Mouse (Mus musculus): ENCODE measurements around the gene AC129217.1. TPM values are rescaled to one million over a fixed set of nuclear protein-coding genes. Genes with fewer than 3 reads are reported as not detected.
A peak's percentile ranks its signal among the peaks of the same experiment; 100 is the strongest.
"Not testable (repeated sequence)": the region's sequence is repeated elsewhere in the genome, so short reads cannot be mapped to it uniquely, and the experiment has no call there.

AC129217.1 gene
- polyA plus RNA-seq, 1 experiment from 2014 or later, result not detected

- no peaks in the 10 kb centered on the region for H3K27me3 ChIP-seq (replicated peaks; ENCODE audit: control insufficient read depth, insufficient read depth, low read length)
- no peaks in the 10 kb centered on the region for H3K9me3 ChIP-seq (ENCODE audit: control insufficient read depth, low read length)
- peak overlapping the region; percentile 94 for H3K4me3 ChIP-seq (ENCODE audit: low read length)
- WGBS, result under 1% methylated on average over 42 of the region's 48 CpGs
- peaks cover 23% of the 10 kb centered on the region for H3K36me3 ChIP-seq (ENCODE audit: control insufficient read depth, insufficient read depth, low read length)
- ATAC-seq, result peak; percentile 7; the same call in 1 of the 2 replicates
- H3K27ac ChIP-seq (ENCODE audit: low read depth, low read length), result peak overlapping the region; percentile 96
- peaks cover 44% of the 10 kb centered on the region for H3K4me1 ChIP-seq (ENCODE audit: control insufficient read depth, insufficient read depth, low read depth, low read length)
- H3K4me2 ChIP-seq (ENCODE audit: low read length), result peak overlapping the region; percentile 69
- H3K9ac ChIP-seq (ENCODE audit: low read depth, low read length), result peak overlapping the region; percentile 77
Measured at GRCm38 (mm10) chr19:8820424-8820956, 9.1 kb upstream of the AC129217.1 start.

- no peaks in the 10 kb centered on the region for H3K9me3 ChIP-seq (ENCODE audit: control insufficient read depth, low read length)
- peaks cover 41% of the 10 kb centered on the region for H3K4me1 ChIP-seq (ENCODE audit: control insufficient read depth, insufficient read depth, low read depth, low read length)
- WGBS, result 1% methylated on average over 7 of the region's 7 CpGs
- no peak for ATAC-seq
- no peaks in the 10 kb centered on the region for H3K27me3 ChIP-seq (replicated peaks; ENCODE audit: control insufficient read depth, insufficient read depth, low read length)
- H3K4me2 ChIP-seq (ENCODE audit: low read length), result peak overlapping the region; percentile 69
- H3K27ac ChIP-seq (ENCODE audit: low read depth, low read length), result no peak overlapping the region
- peak overlapping the region; percentile 77 for H3K9ac ChIP-seq (ENCODE audit: low read depth, low read length)
- peak overlapping the region; percentile 94 for H3K4me3 ChIP-seq (ENCODE audit: low read length)
- peaks cover 28% of the 10 kb centered on the region for H3K36me3 ChIP-seq (ENCODE audit: control insufficient read depth, insufficient read depth, low read length)
Measured at GRCm38 (mm10) chr19:8821146-8821545, 8.4 kb upstream of the AC129217.1 start.

- peak overlapping the region; percentile 50 for H3K9ac ChIP-seq (ENCODE audit: low read depth, low read length)
- H3K27ac ChIP-seq (ENCODE audit: low read depth, low read length), result no peak overlapping the region
- H3K4me1 ChIP-seq (ENCODE audit: control insufficient read depth, insufficient read depth, low read depth, low read length), result peaks cover 30% of the 10 kb centered on the region
- peaks cover 38% of the 10 kb centered on the region for H3K36me3 ChIP-seq (ENCODE audit: control insufficient read depth, insufficient read depth, low read length)
- H3K27me3 ChIP-seq (replicated peaks; ENCODE audit: control insufficient read depth, insufficient read depth, low read length), result no peaks in the 10 kb centered on the region
- H3K4me3 ChIP-seq (ENCODE audit: low read length), result peak overlapping the region; percentile 94
- WGBS, result 55% methylated on average over 8 of the region's 8 CpGs
- H3K4me2 ChIP-seq (ENCODE audit: low read length), result peak overlapping the region; percentile 69
- ATAC-seq, result no peak
- no peaks in the 10 kb centered on the region for H3K9me3 ChIP-seq (ENCODE audit: control insufficient read depth, low read length)
Measured at GRCm38 (mm10) chr19:8822696-8823095, 6.9 kb upstream of the AC129217.1 start.

- 78% methylated on average over 8 of the region's 8 CpGs for WGBS
- H3K27ac ChIP-seq (ENCODE audit: low read depth, low read length), result no peak overlapping the region
- no peak overlapping the region for H3K4me3 ChIP-seq (ENCODE audit: low read length)
Measured at GRCm38 (mm10) chr19:8830664-8831063, 1.1 kb downstream of the AC129217.1 start.

GRCm38 (mm10) chr19:8831262-8831661 is 1.7 kb downstream of the AC129217.1 start:
- peaks cover 55% of the 10 kb centered on the region for H3K36me3 ChIP-seq (ENCODE audit: control insufficient read depth, insufficient read depth, low read length)
- H3K4me3 ChIP-seq (ENCODE audit: low read length), result no peak overlapping the region
- H3K4me1 ChIP-seq (ENCODE audit: control insufficient read depth, insufficient read depth, low read depth, low read length), result no peaks in the 10 kb centered on the region
- H3K27ac ChIP-seq (ENCODE audit: low read depth, low read length), result no peak overlapping the region
- WGBS, result 80% methylated on average over 11 of the region's 11 CpGs
- no peaks in the 10 kb centered on the region for H3K27me3 ChIP-seq (replicated peaks; ENCODE audit: control insufficient read depth, insufficient read depth, low read length)
- ATAC-seq, result no peak
- no peaks in the 10 kb centered on the region for H3K9me3 ChIP-seq (ENCODE audit: control insufficient read depth, low read length)
- H3K9ac ChIP-seq (ENCODE audit: low read depth, low read length), result no peak overlapping the region
- H3K4me2 ChIP-seq (ENCODE audit: low read length), result no peak overlapping the region

More at GRCm38 (mm10) chr19:8830664-8831063, 1.1 kb downstream of the AC129217.1 start:
- Histone ChIP-seq H3K4me2 (ENCODE audit: low read length) (no peak overlapping the region), H3K36me3 (ENCODE audit: control insufficient read depth, insufficient read depth, low read length) (peaks cover 61% of the 10 kb centered on the region), H3K4me1 (ENCODE audit: control insufficient read depth, insufficient read depth, low read depth, low read length) (no peaks in the 10 kb centered on the region), H3K9me3 (ENCODE audit: control insufficient read depth, low read length) (no peaks in the 10 kb centered on the region), H3K27me3 (replicated peaks; ENCODE audit: control insufficient read depth, insufficient read depth, low read length) (no peaks in the 10 kb centered on the region), H3K9ac (ENCODE audit: low read depth, low read length) (no peak overlapping the region)
- no peak for ATAC-seq

GRCm38 (mm10) chr19:8832971-8833370 is 3.4 kb downstream of the AC129217.1 start:
- Histone ChIP-seq H3K9me3 (ENCODE audit: control insufficient read depth, low read length) (no peaks in the 10 kb centered on the region), H3K9ac (ENCODE audit: low read depth, low read length) (no peak overlapping the region), H3K27me3 (replicated peaks; ENCODE audit: control insufficient read depth, insufficient read depth, low read length) (no peaks in the 10 kb centered on the region), H3K4me2 (ENCODE audit: low read length) (no peak overlapping the region), H3K4me1 (ENCODE audit: control insufficient read depth, insufficient read depth, low read depth, low read length) (no peaks in the 10 kb centered on the region), H3K27ac (ENCODE audit: low read depth, low read length) (no peak overlapping the region), H3K36me3 (ENCODE audit: control insufficient read depth, insufficient read depth, low read length) (peaks cover 43% of the 10 kb centered on the region), H3K4me3 (ENCODE audit: low read length) (no peak overlapping the region)
- 90% methylated on average over 4 of the region's 4 CpGs for WGBS
- ATAC-seq, result no peak

- not testable (repeated sequence) for H3K27me3 ChIP-seq (replicated peaks; ENCODE audit: control insufficient read depth, insufficient read depth, low read length); H3K9ac ChIP-seq (ENCODE audit: low read depth, low read length); H3K27ac ChIP-seq (ENCODE audit: low read depth, low read length); H3K4me3 ChIP-seq (ENCODE audit: low read length); ATAC-seq; H3K9me3 ChIP-seq (ENCODE audit: control insufficient read depth, low read length); H3K4me2 ChIP-seq (ENCODE audit: low read length); H3K4me1 ChIP-seq (ENCODE audit: control insufficient read depth, insufficient read depth, low read depth, low read length)
- peaks cover 20% of the 10 kb centered on the region for H3K36me3 ChIP-seq (ENCODE audit: control insufficient read depth, insufficient read depth, low read length)
- WGBS, result 97% methylated on average over 10 of the region's 10 CpGs
Measured at GRCm38 (mm10) chr19:8836327-8836726, 6.8 kb downstream of the AC129217.1 start.

GRCm38 (mm10) chr19:8837251-8837791 is 7.7 kb downstream of the AC129217.1 start, which contains the start of gene Bscl2:
TSS of gene Bscl2 (plus strand) at chr19:8837467.
- H3K27me3 ChIP-seq (replicated peaks; ENCODE audit: control insufficient read depth, insufficient read depth, low read length), result no peaks in the 10 kb centered on the region
- peak within 1 kb of the TSS; percentile 97 for H3K27ac ChIP-seq (ENCODE audit: low read depth, low read length)
- H3K4me1 ChIP-seq (ENCODE audit: control insufficient read depth, insufficient read depth, low read depth, low read length), result peaks cover 10% of the 10 kb centered on the region
- peak within 1 kb of the TSS; percentile 55 for H3K4me3 ChIP-seq (ENCODE audit: low read length)
- under 1% methylated on average over 38 of the region's 38 CpGs for WGBS
- H3K4me2 ChIP-seq (ENCODE audit: low read length), result peak within 1 kb of the TSS; percentile 89
- H3K9ac ChIP-seq (ENCODE audit: low read depth, low read length), result peak within 1 kb of the TSS; percentile 75
- H3K36me3 ChIP-seq (ENCODE audit: control insufficient read depth, insufficient read depth, low read length), result peaks cover 12% of the 10 kb centered on the region
- peak; percentile 73 for ATAC-seq
- H3K9me3 ChIP-seq (ENCODE audit: control insufficient read depth, low read length), result no peaks in the 10 kb centered on the region

GRCm38 (mm10) chr19:8838041-8838730 is 8.6 kb downstream of the AC129217.1 start:
- H3K4me1 ChIP-seq (ENCODE audit: control insufficient read depth, insufficient read depth, low read depth, low read length), result peaks cover 12% of the 10 kb centered on the region
- H3K27me3 ChIP-seq (replicated peaks; ENCODE audit: control insufficient read depth, insufficient read depth, low read length), result no peaks in the 10 kb centered on the region
- peaks cover 13% of the 10 kb centered on the region for H3K36me3 ChIP-seq (ENCODE audit: control insufficient read depth, insufficient read depth, low read length)
- H3K27ac ChIP-seq (ENCODE audit: low read depth, low read length), result peak overlapping the region; percentile 97
- peak; percentile 6; the same call in 1 of the 2 replicates for ATAC-seq
- peak overlapping the region; percentile 55 for H3K4me3 ChIP-seq (ENCODE audit: low read length)
- H3K4me2 ChIP-seq (ENCODE audit: low read length), result peak overlapping the region; percentile 89
- peak overlapping the region; percentile 75 for H3K9ac ChIP-seq (ENCODE audit: low read depth, low read length)
- WGBS, result 2% methylated on average over 15 of the region's 15 CpGs
- no peaks in the 10 kb centered on the region for H3K9me3 ChIP-seq (ENCODE audit: control insufficient read depth, low read length)

Measured in hindbrain, embryonic 16.5 days (tissue).